Mouse (Mus musculus) adrenal gland (tissue): ENCODE results near the gene Csnk2b.
"Not testable (repeated sequence)": the region's sequence is repeated elsewhere in the genome, so short reads cannot be mapped to it uniquely, and the experiment has no call there.

Source experiments
- intact Hi-C: fragments of 180-260 bp; cut with DNase I; formaldehyde crosslinking; loops from one replicate; pipeline ENCODE4 v1.15.1; 2025

Csnk2b gene

DNA sequence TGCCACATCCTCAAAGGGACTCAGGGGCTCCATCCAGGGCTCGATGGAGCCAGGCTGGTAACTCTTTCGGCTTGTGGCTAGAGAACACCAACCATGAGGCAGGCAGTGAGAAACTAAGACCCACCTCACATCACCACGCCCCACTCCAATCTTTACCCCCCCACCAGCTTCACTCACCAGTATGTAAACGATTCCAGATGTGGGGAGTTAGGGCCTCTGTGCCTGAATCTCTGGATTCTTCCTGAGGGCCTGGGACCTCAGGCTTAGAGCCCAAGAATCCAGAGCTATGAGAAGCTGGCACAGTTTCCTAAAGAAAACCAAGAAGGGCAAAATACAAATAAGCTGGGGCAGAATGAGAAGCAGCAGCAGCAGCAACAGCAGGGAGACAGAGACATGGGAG lies 32.1 kb upstream of the Csnk2b start:
- intact Hi-C loops: no loop called here

DNA sequence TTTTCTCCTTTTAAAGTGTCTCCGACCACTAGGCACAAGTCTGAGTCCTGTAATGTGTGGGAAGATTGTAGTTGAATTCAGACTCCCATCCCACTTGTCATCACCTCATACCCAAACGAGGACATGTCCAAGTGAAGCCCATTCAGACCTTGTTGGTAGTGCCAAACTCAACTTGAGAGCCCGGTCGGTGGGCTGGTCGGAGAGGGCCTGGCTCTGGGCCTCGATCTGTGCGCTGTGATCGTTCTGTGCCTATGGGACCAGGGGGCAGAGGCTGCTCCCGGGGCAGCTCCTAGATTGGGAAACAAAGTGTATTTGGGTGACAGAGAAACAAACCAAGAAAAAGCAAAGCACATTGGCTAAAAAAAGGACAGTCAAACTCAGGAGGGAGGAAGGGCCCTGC lies 31.2 kb upstream of the Csnk2b start:
- intact Hi-C loops: no loop called here

DNA sequence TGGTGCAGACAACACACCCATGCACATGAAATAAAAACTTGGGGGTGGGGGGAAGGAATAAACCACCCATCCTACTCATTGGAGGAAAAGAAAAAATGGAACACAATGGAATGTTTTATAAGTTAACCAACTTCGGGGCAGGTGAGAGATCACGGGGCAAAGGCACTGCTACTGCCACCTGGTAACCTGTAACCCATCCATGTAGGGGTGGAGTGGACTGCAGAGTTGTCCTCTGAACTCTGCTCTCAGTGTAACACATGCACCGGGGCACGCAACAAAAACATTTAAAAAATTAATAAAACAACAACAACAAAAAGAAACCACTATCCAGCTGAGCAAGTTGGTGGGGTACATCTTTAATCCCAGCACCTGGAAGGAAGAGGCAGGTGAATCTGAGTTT lies 30.3 kb upstream of the Csnk2b start:
- intact Hi-C loops: no loop called here

DNA sequence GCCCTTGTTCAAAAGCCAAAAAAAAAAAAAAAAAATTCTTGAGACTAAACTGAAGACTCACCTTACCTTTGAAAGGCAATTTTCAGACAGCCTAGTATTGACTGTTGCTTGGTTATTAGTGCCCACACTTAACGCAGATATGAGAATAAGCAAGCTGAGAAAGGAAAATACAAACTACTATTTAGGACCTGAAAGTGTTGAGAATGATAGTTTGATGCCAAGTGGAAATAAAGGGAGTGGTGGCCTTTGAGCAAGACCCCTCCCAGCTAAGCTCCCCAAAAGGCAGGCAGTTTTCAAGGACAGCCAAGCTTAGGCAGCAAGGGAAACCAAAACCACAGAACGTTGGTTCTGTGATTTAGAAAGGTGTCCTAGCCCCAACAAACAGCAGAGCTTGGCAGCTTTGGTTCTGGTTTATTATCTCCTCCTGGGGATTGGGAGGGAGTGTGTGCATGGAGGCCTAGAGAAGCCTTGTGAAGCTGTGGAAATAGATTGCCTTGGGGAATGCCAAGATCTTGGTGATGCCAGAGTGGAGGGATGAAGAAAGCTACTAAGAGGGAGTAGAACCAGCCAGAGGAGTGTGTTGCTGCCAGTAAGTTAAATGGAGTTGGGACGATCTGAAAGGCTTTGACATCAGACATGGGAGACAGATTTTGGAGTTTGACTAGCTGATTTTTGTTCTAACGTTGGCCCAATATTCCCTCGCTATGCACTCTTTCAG lies 26.2 kb upstream of the Csnk2b start:
- intact Hi-C loops: no loop called here

DNA sequence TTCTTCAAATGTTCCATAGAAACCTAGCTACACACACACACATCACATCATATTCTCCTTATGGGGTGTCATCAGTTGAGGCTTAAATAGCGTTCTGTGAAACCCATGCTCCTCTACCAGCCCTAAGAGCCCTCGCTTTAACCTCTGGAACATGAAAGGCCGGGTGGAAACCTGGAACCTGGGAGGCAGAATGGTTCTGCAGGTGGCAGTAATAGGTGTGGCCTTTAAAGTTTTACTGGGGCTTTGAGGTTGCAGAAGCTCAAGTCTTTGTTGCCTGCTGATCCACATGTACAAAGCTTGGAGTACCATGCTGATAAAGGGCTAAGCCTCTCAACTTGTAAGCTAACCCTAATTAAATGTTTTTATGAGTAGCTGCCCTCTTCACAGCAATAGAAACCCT lies 25.5 kb upstream of the Csnk2b start:
- intact Hi-C loops: no loop called here

DNA sequence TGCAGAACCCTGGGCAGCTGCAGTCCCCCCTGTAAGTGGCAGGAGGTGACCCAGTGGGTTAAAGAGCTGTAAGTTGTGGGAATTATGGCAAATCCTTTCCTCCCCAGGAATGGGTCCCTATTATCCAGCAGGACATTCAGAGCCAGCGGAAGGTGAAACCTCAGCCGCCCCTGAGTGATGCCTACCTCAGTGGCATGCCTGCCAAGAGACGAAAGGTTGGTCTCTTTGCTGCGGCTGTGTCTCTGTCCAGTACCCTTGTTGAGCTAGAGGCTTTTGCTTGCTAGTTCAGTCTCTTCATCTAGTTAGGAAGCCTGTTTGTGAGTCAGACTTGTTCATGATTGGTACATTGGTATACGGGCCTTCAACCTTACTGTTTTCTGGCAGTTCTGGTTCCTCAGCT lies 24.3 kb upstream of the Csnk2b start:
- intact Hi-C loops: no loop called here

DNA sequence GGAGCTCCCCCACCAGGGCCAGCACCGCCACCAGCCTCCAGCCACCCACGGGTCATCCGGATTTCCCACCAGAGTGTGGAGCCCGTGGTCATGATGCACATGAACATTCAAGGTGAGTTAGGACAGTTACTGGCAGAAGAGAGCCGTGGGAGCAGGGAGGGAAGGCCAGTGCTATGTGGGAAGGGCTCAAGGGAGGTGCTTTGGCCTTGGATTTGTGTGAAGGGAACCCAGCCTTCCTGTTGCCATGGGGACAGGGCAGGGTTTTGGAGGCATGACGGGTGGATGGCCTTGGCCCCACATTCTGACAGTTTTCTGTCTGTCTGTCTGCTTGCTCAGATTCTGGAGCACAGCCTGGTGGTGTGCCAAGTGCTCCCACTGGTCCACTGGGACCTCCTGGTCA lies 20.1 kb upstream of the Csnk2b start:
- intact Hi-C loops: no loop called here

DNA sequence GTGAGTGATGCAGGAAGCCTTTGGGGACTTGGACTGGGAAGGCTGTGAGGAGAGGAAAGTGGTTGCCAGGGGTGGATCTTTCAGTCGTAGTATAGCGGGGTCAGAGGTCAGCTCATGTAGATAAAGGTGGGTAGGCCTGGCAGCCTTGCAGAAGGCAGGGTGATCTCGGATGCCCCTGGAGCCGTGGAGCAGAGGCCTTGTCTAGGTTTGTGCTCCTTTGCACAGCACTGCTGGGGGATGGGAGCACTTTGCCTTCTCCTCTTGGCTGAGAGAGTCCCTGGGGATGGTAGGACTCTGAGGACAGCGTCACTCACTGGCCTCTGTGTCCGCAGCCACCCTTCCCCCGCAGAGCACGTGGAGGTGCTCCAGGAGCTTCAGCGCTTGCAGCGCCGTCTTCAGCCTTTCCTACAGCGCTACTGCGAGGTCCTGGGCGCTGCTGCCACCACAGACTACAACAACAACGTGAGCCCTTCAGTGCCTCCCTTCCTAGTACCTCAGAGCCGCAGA lies 18.7 kb upstream of the Csnk2b start:
- intact Hi-C loops: no loop called here

DNA sequence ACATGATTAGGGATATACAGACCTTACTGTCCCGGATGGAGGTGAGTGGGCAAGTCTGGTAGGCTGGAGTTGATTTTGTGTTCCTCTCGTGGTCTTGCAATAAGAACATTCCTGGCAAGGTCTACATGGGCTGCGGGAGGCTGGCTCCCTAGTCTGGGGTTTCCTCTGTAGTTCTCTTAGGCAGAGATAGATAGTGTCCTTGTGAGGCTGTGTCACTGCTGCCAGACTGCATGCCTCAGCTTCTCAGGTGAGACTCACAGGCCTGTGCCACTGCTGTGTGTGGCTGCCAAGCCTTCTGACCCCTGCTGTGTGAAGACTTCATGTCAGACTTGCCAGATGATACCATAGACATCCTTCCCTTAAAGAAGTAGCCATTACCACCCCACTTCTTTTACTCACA lies 17.4 kb upstream of the Csnk2b start:
- intact Hi-C loops: no loop called here

DNA sequence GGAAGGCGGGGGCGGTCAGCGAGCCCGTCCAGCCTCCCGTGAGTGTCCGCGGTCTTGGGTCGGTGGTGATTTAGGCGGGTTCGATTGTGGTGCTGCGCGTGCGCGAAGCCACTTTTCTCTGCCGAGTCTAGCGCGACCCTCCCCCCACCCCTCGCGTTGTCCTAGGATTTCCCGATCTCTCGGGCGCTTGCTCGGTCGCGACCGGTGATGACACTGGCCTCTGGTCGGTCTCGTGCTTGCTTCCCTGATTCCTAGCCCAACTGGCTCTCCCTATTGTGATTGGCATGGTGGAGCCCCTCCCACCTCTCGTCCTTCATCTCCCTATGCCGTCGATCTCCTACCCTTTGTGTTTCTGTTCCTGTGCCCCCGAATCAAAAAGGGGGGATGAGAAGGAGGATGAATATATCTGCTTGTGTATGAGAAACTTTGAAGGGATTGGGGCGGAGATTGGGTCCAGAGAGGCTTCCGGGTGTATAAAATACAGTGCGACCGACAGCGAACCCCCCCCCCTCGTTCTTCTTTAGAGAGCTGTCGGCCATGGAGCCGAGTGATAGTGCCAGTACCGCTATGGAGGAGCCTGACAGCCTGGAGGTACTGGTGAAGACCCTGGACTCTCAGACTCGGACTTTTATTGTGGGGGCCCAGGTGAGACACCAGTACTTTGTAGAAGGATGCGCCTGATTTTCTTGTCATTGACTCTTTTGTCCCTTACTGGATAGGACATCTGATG lies 13.9 kb upstream of the Csnk2b start:
- intact Hi-C loops: no loop called here

DNA sequence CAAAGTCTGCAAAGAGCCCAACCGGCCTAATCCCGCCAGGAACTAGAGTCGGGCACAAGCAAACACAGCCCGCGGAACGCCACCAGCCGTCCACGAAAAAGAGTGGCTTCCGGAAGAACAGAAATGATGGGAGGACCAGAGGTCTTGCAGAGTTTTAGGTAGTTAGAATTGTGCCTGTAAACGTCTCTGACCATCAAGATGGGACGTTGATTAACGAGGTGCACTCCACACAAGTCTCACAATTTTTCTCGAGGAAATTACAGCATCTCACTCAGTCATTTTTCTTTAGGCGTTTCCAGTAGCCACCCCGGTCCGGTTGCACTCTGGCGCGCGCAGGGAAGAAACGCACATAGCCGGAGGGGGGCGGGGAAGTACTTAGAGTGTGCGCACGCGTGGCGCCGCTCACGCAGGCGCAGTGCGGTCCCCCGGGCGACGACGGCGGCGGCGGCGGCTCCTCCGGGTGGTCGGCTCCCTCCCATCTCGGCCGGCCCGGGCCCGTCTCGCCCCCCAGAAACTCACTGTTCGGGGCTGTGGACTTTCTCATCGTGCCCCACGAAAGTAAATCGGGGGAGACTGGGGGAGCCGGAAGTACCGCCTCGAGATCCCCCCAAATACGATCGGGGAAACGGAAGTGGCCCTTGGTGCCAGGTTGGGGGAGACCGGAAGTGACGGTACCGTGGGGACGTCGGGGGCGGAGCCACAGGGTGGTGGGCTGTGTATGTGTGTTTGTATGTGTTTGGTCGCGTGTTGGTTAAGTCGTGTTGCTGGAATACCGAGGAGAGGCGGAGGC lies 13.1 kb upstream of the Csnk2b start, which contains the start of gene Bag6:
Gene Bag6 (plus strand): TSS at position 378 of the 790 bp plus-strand sequence.
- intact Hi-C loops: no loop called here

DNA sequence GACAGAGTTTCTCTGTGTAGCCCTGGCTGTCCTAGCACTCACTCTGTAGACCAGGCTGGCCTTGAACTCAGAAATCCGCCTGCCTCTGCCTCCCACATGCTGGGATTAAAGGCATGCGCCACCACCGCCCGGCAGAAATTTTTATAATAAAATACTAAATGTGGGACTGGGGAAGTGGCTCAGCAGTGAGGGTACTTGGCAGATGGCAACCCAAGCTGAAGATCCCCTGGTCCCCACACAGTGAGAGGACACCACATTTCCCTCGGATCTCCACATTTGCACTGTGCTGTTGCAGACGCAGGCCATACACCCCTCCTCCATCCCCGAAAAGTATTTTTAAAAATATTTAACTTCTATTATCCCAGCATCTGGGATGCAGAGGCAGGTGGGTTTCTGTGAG lies 11.7 kb upstream of the Csnk2b start:
- intact Hi-C loops: no loop called here

DNA sequence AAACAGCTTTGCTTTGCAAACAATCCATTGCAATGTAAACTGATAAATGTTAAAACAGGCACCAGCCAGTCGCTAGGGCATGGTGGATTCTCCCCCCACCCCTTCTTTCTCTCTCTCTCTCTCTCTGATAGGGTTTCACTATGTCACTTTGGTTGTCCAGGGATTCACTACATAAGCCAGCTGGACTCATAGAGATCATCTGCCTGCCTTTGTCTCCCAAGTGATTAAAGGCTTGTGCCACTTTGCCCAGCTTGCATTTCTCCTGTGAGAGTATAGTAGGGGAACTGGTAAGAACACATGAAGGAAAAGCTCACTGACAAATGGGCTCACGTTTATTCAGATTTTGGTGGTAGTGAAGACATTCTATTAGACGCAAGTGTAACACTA lies 10.3 kb upstream of the Csnk2b start:
- intact Hi-C loops: no loop called here

DNA sequence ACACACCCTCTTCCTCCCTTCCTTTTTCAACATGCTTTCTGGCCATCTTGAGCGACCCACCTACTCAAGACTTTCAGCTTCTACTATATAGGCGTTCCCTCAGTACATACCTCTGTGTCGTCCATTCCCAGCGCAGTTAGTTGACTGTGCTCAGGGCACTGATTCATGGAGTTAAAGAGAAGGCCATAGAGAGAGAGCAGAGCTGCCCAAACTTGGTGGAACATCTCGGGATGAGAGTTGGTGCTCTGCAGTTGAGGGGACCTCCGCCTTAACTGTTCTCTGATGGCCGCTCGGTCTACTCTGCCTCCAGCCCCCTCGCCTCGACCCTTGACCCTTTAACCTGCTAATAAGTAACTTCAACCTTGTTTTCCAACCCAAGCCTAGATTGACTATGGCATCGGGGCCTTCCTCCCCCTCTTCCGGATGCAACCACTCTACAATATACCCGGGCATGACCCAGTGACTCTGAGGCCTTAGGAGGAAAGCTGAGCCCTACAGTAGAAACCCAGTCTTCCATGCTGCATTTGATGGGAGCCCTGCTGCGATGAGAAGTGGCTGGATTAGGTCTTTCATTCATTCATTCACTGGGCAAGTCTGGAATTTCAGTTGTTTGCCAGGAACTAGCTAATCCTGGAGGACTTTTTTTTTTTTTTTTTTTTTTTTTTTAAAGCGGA lies 9.8 kb upstream of the Csnk2b start, which contains the start of gene Apom:
Gene Apom (minus strand): TSS at position 551 of the 674 bp plus-strand sequence.
- intact Hi-C loops: no loop called here

DNA sequence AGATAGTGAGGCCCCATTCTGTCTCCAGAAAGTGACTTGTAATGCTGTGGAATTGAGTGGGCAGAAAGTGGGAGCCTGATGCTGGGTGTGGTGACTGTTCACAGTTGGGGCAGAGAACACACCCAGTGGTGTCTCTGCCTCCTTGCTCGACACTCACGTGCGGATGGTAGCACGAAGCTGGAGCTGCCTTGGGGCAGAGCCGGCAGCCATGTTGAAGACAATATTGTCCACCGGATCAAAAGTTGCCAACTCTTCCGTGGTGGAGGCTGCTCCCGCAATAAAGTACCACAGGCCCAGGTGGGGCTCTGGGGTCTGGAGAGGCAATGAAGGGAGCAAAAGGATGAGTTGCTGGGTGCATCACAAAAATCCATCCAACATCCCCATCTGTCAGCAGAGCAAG lies 9.2 kb upstream of the Csnk2b start:
- intact Hi-C loops: no loop called here

DNA sequence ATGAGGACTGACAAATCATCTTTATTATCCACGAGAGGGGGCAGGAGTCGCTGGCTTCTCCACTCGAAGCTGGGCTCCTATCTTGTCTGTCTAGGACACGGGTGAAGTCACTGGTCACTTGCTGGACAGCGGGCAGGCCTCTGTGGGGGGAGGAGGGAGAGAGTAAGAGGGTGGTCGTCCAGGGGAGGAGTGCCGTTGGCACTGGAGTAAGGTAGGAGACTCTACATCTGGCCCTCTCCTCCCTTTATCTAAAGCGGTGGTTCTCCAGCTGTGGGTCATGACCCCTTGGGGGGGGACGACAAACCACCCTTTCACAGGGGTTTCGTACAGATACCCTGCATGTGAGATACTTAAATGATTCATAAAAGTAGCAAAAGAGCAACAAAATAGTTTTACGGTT lies 7.1 kb upstream of the Csnk2b start:
- intact Hi-C loops: no loop called here

DNA sequence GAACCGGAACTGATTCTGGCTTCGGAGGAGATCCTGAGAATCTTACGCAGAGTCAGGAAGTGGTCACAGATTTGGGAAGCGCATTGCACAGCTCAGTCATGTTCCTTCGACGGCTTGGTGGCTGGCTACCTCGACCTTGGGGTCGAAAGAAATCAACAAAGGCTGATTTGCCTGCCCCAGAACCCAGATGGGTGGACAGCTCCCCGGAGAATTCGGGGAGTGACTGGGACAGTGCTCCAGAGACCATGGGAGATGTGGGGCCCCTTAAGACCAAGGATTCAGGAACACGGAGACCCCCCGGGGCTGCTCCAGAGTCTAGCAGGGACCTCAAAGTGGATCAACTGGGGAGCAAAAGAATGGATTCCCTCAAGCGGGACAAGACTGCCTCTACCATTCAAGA lies 5.2 kb upstream of the Csnk2b start:
- intact Hi-C loops: no loop called here

DNA sequence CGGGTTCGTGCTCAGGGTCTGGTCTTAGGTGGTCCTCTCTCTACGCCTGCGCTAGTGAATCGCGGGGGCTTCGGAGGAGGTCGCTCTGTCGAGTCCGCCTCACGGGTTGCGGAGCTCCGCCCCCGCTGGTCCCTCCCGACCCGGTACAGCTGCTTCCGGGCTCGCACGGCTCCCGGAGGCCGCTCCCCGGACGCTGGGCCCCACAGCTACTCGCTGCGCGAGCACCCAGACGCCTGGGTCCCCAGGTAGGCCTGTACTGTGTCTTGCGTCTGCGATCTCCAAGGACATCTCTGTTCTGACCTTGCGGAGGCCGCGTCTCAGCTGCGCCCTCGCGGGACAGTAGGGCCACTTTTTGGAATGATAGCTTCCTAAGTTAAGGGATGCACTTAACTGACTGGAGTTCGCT lies 4.4 kb upstream of the Csnk2b start, which contains the start of gene D17H6S53E:
Gene D17H6S53E (plus strand): TSS at position 168 of the 406 bp plus-strand sequence.
- intact Hi-C loops: no loop called here

DNA sequence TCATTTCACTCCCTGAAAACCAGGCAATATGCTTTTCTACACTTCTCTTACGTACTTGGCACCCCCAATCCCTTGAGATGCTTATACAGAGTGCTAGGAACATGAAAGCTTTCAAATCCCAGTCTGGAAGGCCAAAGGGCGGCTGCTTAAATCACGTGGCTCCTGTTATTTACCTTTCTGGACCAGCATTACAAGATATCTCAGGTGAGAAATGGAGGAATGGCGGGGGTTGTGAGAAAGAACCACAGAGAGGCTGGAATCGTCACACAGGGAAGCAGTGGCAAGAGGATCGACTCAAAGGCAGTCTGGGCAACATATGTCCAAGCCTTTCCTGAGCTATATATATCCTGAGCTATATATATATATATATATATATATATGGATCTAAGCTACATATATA lies 3.7 kb upstream of the Csnk2b start:
- intact Hi-C loops: no loop called here

DNA sequence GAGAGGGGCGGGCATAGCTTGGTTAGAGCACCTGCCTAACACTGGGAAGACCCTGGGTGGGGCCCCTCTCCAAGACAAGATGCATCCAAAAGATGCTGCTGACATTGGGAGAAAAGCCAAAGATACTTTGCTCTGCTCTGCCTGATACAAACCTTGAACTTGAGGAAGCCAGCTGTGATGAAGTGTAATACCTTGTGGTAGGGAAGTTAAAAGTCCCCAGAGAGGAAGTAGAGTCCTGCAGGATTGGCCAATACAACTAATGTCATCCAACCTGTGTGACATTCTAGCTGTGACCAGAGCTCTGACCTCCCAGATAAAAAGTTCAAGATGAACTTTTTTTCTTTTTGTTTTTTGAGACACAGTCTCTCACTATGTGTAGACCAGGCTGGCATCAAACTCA lies 3.2 kb upstream of the Csnk2b start:
- intact Hi-C loops: no loop called here

DNA sequence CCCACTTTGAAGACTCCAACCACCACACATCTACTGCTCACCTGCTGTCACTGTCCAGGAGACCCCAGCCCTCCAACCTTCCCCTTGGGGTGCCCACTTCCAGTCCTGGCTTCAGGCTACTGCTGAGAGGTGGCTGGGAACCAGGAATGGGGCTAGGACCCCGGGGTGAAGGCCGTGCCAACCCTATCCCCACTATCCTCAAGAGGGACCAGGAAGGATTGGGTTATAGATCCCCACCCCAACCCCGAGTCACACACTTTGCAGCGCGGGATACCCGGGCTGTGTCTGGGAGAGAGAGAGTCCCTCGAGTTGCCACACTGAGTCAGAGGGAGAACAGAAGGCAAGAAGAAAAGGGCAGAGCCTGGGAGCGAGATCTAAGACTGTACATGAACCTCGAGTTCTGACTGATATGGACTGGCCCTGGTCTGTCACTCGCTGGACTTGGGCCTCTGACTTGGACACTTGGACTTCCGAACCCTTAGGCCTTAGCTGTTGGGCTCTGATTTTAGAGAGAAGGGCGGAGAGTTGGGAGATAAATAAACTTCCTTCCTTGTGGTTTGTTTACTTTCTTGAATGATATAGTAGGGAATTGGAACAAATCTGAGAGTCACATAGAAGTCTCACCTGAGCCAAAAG lies 2.5 kb upstream of the Csnk2b start:
- intact Hi-C loops: not testable (repeated sequence)
